Comparison of ENCODE assay signal across 23 mouse cellular contexts in the genomic region with DNA sequence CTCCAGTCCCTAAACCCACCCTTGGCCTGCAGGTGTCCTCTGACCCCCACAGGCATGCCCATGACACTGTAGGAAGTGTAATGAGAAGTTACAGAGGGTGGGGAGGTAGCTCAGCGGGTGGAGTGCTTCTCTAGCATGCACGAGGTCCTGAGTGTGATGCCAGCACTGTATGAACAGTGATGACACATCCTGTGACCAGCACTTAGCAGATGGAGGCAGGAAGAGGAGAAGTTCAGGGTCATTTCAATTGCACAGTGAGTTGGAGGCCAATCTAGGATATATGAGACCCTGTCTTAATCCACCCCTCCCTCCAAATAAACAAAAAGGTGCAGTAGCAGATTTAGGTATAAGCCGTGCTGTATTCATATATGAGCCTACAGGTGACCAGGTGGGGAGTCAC. TPM values are rescaled to one million over a fixed set of nuclear protein-coding genes. Genes with fewer than 3 reads are reported as not detected.
DNase-seq lines count a peak whose midpoint lies in the region; ATAC-seq and TF ChIP-seq lines count a peak whose summit lies in the region.
"Had no signal": no experiment of that assay in that cellular context is flagged by ENCODE, and none has a peak within 500 bp of the region (broad histone marks: within the 10 kb centered on the region; RNA-seq: fewer than 3 reads in every experiment).

No protein-coding gene starts in this region.

- 75% methylated on average over 3 of the region's 3 CpGs for WGBS in cerebellum, adult 2 months

- H3K4me3 ChIP-seq in cerebellum, adult 2 months (replicated peaks; ENCODE audit: insufficient read depth, low read depth, low read length): no peak overlapping the region
- H3K4me3 ChIP-seq: embryonic facial prominence, embryonic 10.5 days; forebrain, embryonic 13.5 days; gastrocnemius, adult 2 months; heart, embryonic 13.5 days; hindbrain, embryonic 12.5 days had no signal

- TF ChIP-seq CTCF in cerebellum, adult 2 months (IDR thresholded peaks at IDR 0.05; ENCODE audit: borderline replicate concordance, insufficient read depth, low read depth, low read length): no peak

- ATAC-seq in monocyte, adult 5-6 weeks (replicated peaks; ENCODE audit: insufficient number of reproducible peaks, low FRiP score, low TSS enrichment, poor library complexity, severe bottlenecking): 0 out of 2 replicates have a peak, but pooled peaks have one; percentile 25
- ATAC-seq: activated CD4-positive, CD25-positive, alpha-beta regulatory T cell, adult 4 months; CD4-positive, CD25-positive, alpha-beta regulatory T cell, adult 4 months; forebrain, embryonic 13.5 days; forebrain, postnatal 0 days; hindbrain, embryonic 16.5 days; inflammation-experienced regulatory T-cells, adult 6 months had no signal

- no peak for TF ChIP-seq POLR2A in cerebellum, adult 2 months (IDR thresholded peaks at IDR 0.05; ENCODE audit: borderline replicate concordance, insufficient read depth, low read length)

- peaks cover 7% of the 10 kb centered on the region for H3K4me1 ChIP-seq in cerebellum, adult 2 months (ENCODE audit: control insufficient read depth, insufficient read depth, low read length)
- H3K4me1 ChIP-seq: heart, embryonic 13.5 days had no signal

- H3K27me3 ChIP-seq in cerebellum, adult 2 months (ENCODE audit: control insufficient read depth, insufficient read depth, low read length): no peaks in the 10 kb centered on the region
- H3K27me3 ChIP-seq: forebrain, embryonic 13.5 days; heart, embryonic 13.5 days; hindbrain, embryonic 12.5 days had no signal

- intact Hi-C loops in heart, postnatal 36 days (cut with DNase I): no loop called here

- DNase-seq in heart, adult 11 months: peak; percentile 86
- no peak for DNase-seq in heart, postnatal 36 days
- DNase-seq in 416B (ENCODE audit: low read depth) (peak; percentile 37), NIH3T3 (ENCODE audit: low read depth) (peak; percentile 36)
- no peak for DNase-seq in frontal cortex, adult 2 months (ENCODE audit: extremely low spot score in 1 of 2, low spot score in 1 of 2)
- DNase-seq in cerebellum, adult 2 months: no peak
- DNase-seq: B cell, adult 2 months; cerebellum, adult 18-20 months; cerebellum, postnatal 10 days; forebrain, postnatal 0 days; gastrocnemius, adult 2 months; gastrocnemius, postnatal 25 days; heart, postnatal 4 days; kidney, adult 18-20 months had no signal

- no peak overlapping the region for H3K27ac ChIP-seq in cerebellum, adult 2 months (ENCODE audit: insufficient read depth, low read length)
- H3K27ac ChIP-seq: embryonic facial prominence, embryonic 10.5 days; forebrain, embryonic 13.5 days; gastrocnemius, adult 2 months; heart, embryonic 13.5 days; hindbrain, embryonic 12.5 days had no signal

RNA-seq across cellular contexts. Expression of a gene that starts 20.0 kb away (rescaled TPM):
- total RNA-seq in heart, postnatal 36 days (2021): 10 to 100 TPM; 13.0 to 14.1 TPM
- 25.9 to 36.8 TPM (median 29.9 TPM) in 3 replicates for total RNA-seq in monocyte, adult 5-6 weeks (2017)
- polyA plus RNA-seq in frontal cortex, adult 2 months (2012; rRNA removed): 29.2 and 30.2 TPM in 2 replicates
- 42.3 and 47.6 TPM in 2 replicates for polyA plus RNA-seq in cerebellum, adult 2 months (2012; rRNA removed)

RNA-seq across cellular contexts. Expression of a gene that starts 48.4 kb away (rescaled TPM):
- total RNA-seq in heart, postnatal 36 days (2021): 1 to 10 TPM; 4.4 to 5.2 TPM
- 5.4 to 11.0 TPM (median 6.3 TPM) in 3 replicates for total RNA-seq in monocyte, adult 5-6 weeks (2017)
- polyA plus RNA-seq in frontal cortex, adult 2 months (2012; rRNA removed): 27.8 and 28.2 TPM in 2 replicates
- 30.5 and 32.5 TPM in 2 replicates for polyA plus RNA-seq in cerebellum, adult 2 months (2012; rRNA removed)

RNA-seq across cellular contexts. Expression of a gene that starts 57.6 kb away (rescaled TPM):
- total RNA-seq in heart, postnatal 36 days (2021): 10 to 100 TPM; 22.2 to 25.6 TPM
- 234 to 312 TPM (median 310 TPM) in 3 replicates for total RNA-seq in monocyte, adult 5-6 weeks (2017)
- 7.3 and 8.4 TPM in 2 replicates for polyA plus RNA-seq in frontal cortex, adult 2 months (2012; rRNA removed)
- 18.8 and 19.8 TPM in 2 replicates for polyA plus RNA-seq in cerebellum, adult 2 months (2012; rRNA removed)

Comparison
In these comparisons a context has a peak if more than half of its experiments do, and no peak if none do; other contexts are left out.
1. DNase-seq: peak in heart, adult 11 months (single experiment), 416B (single experiment) and NIH3T3 (single experiment); none in heart, postnatal 36 days (0 of 2), frontal cortex, adult 2 months (0 of 2) and cerebellum, adult 2 months (0 of 2).